Mouse (Mus musculus): ENCODE data around the gene Limd2. TPM values are rescaled to one million over a fixed set of nuclear protein-coding genes. Genes with fewer than 3 reads are reported as not detected.

The Limd2 gene
- polyA plus RNA-seq, 1 experiment from 2014 or later: 84.3 TPM

DNA sequence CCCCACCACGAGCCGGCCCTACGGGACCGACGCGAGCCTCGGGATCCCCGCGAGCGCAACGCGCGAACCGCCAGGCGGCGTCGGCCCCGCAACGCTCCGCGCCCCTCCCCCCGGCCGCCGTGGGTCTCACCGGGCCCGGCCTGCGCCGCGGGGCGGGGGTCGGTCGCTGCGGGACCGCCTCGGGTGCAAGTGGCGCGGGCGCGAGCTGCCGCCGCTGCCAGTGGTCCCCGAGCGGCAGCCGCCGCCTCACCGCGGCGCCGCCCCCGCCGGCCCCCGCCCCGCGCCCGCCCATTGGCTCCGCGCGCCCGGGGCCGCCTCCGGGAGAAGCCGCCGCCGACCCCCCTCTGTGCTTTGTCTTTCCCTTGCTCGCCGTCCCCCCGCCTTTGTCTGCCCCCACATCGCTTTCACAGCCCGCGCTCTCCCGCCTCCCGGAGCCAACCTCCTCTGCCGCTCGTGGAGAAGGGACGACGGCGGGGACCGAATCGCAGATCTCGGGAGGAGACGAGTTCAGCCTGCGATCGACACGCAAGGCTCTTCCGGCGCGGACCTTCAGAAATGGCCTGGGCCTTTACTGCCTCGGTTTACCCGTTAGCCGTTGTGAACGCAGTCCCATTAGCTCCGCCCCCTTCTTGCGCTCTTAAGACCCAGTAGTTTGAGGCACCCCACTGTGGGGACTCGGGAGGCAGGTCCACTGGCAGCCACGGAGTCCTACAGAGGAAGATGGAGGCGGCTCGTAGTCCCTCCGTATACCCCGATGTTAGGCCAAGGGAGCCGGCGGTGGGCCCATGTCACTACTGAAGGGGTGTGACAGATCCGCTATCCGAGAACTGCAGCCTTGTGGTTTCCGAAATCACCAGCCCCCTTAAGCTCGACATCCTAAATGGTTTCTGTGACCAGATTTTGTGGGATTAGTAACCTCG is 479 bp downstream of the Limd2 start:
- peak; percentile 76 for ATAC-seq
- H3K4me2 ChIP-seq (ENCODE audit: low read depth, low read length): peak overlapping the region; percentile 94
- peaks cover 25% of the 10 kb centered on the region for H3K4me1 ChIP-seq (ENCODE audit: control insufficient read depth, insufficient read depth, low read length)
- peak overlapping the region; percentile 85 for H3K9ac ChIP-seq (ENCODE audit: low read depth, low read length)
- peak overlapping the region; percentile 72 for H3K4me3 ChIP-seq (ENCODE audit: low read length)
- under 1% methylated on average over 70 of the region's 106 CpGs for WGBS
- H3K27ac ChIP-seq (ENCODE audit: low read length): peak overlapping the region; percentile 89
- H3K9me3 ChIP-seq (ENCODE audit: control insufficient read depth, low read length): no peaks in the 10 kb centered on the region
- no peaks in the 10 kb centered on the region for H3K27me3 ChIP-seq (replicated peaks; ENCODE audit: control insufficient read depth, insufficient read depth, low read length)
- H3K36me3 ChIP-seq (ENCODE audit: control insufficient read depth, insufficient read depth, low read length): 0 out of 2 replicates have a peak, but pooled peaks cover 3% of the 10 kb centered on the region

DNA sequence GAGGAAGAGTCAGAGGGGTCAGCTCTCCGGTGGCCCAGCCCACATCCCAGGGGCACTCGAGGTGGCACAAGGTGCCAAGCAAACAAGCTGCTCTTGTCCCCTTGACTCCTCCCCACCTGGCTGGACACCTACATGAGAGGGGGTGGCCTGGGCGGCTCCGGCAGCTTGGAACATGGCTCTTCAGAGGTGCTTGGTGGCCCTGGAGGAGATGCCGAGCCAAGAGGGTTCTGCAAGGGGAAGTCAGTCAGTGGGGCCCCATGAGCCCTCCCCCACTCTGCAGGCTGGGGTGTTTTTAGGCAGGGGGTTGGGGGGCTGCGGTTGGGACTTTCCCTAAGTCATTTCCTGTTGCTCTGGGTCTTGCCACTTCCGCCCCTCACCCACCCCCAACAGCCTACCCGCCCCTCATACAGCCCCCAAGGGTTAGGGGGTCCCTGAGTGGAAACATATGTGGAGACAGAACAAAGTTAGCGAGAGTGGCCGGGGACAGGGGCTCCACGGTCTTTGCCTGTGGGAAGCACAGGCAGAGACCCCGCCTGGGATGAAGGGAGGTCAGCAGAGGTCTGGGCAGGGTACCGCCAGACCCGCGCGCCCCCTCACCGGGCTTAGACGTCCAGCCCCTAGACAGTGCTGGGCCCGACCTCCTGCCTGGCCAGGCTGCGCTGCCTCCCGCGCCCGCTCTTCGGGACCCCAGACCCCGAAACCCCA is 1.3 kb downstream of the Limd2 start:
- Histone ChIP-seq H3K9ac (ENCODE audit: low read depth, low read length) (peak overlapping the region; percentile 85), H3K4me3 (ENCODE audit: low read length) (peak overlapping the region; percentile 72), H3K4me1 (ENCODE audit: control insufficient read depth, insufficient read depth, low read length) (peaks cover 25% of the 10 kb centered on the region), H3K4me2 (ENCODE audit: low read depth, low read length) (peak overlapping the region; percentile 94), H3K36me3 (ENCODE audit: control insufficient read depth, insufficient read depth, low read length) (0 out of 2 replicates have a peak, but pooled peaks cover 3% of the 10 kb centered on the region), H3K27me3 (replicated peaks; ENCODE audit: control insufficient read depth, insufficient read depth, low read length) (no peaks in the 10 kb centered on the region), H3K27ac (ENCODE audit: low read length) (peak overlapping the region; percentile 89; the same call in 1 of the 2 replicates), H3K9me3 (ENCODE audit: control insufficient read depth, low read length) (no peaks in the 10 kb centered on the region)
- WGBS: under 1% methylated on average over 20 of the region's 25 CpGs
- peak; percentile 54 for ATAC-seq

DNA sequence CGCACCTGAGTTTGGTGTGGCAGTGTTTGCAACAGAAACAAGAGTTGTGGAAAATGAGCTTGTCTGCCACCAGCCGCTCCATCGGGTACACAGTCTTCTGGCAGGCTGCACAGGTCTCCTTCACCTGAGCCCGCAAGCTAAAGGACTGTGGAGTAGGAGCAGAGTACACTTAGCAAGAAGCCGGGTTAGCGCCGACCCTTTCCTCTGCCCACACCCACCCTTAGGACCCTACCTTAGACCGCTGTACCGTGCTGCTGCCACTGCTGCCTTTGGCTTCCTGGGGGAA is 1.8 kb downstream of the Limd2 start:
- Histone ChIP-seq H3K27me3 (replicated peaks; ENCODE audit: control insufficient read depth, insufficient read depth, low read length) (no peaks in the 10 kb centered on the region), H3K36me3 (ENCODE audit: control insufficient read depth, insufficient read depth, low read length) (0 out of 2 replicates have a peak, but pooled peaks cover 3% of the 10 kb centered on the region), H3K9ac (ENCODE audit: low read depth, low read length) (peak overlapping the region; percentile 85), H3K9me3 (ENCODE audit: control insufficient read depth, low read length) (no peaks in the 10 kb centered on the region), H3K4me3 (ENCODE audit: low read length) (peak overlapping the region; percentile 72), H3K27ac (ENCODE audit: low read length) (peak overlapping the region; percentile 89; the same call in 1 of the 2 replicates), H3K4me1 (ENCODE audit: control insufficient read depth, insufficient read depth, low read length) (peaks cover 25% of the 10 kb centered on the region), H3K4me2 (ENCODE audit: low read depth, low read length) (peak overlapping the region; percentile 94)
- peak; percentile 14; the same call in 1 of the 2 replicates for ATAC-seq
- 40% methylated on average over 9 of the region's 9 CpGs for WGBS

DNA sequence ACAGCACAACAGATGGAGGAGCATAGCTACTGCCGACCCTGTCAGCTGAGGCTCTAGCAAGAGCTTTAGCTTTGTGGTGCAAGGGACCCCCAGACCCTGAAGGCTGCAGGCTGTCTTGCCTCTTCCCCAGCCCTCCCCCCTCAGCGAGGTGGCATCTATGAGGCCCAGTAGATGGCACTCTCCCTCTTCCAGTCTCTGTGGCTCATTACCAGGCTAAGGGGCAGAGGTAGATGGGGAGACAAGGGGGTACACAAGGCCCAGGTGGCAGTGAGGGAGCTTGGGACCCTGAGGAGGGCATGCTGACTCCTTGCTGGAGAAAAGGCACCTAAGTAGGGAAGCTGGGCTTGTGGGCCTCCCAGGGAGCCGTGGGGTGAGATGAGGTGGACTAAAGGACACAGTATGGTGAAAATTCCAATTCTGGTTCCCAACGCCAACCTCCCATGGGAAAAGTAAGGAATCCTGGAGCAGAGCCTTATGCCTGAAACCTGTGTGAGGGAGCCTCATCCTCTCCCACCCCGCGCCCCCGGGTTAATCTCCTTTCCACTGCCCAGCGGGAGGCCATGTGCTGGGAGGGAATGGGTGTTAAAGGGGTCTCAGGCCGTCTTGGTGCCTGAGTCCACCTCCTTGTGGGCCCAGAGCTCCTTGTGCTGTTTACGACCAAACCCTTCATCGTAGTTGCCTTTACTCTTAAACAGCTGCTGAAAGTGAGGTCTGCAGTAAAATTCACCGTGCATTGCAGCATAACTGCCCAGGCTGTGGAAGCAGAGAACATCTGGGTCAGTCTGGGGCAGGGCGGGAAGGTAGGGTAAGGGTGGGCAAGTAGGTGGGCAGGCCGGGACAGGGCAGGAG is 2.4 kb downstream of the Limd2 start:
- Histone ChIP-seq H3K4me2 (ENCODE audit: low read depth, low read length) (peak overlapping the region; percentile 94), H3K27me3 (replicated peaks; ENCODE audit: control insufficient read depth, insufficient read depth, low read length) (no peaks in the 10 kb centered on the region), H3K27ac (ENCODE audit: low read length) (0 out of 2 replicates have a peak overlapping the region, but pooled peaks have one; percentile 3), H3K4me1 (ENCODE audit: control insufficient read depth, insufficient read depth, low read length) (peaks cover 25% of the 10 kb centered on the region), H3K9me3 (ENCODE audit: control insufficient read depth, low read length) (no peaks in the 10 kb centered on the region), H3K4me3 (ENCODE audit: low read length) (peak overlapping the region; percentile 72), H3K36me3 (ENCODE audit: control insufficient read depth, insufficient read depth, low read length) (0 out of 2 replicates have a peak, but pooled peaks cover 6% of the 10 kb centered on the region), H3K9ac (ENCODE audit: low read depth, low read length) (peak overlapping the region; percentile 85)
- peak; percentile 3; the same call in 1 of the 2 replicates for ATAC-seq
- WGBS: 57% methylated on average over 14 of the region's 14 CpGs

DNA sequence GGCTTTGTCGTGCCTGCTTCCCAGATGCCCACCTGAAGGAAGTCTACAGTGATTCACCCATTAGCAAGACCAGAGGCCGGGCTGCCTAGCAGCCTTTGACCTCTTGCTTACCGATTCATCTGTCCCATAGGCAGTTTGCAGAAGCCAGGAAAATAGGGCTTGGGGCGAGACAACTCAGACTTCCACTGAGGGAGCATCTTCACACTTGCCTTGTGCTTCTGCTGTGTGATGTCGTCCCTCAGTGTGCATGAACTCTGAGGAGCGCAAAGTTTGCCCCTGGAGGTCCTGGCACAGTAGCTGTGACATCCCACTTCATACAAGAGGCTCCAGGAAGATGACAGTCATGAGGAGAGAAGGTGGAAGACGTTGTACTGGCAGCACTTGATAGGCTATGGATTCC is 3.5 kb downstream of the Limd2 start:
- ATAC-seq: no peak
- Histone ChIP-seq H3K4me1 (ENCODE audit: control insufficient read depth, insufficient read depth, low read length) (peaks cover 25% of the 10 kb centered on the region), H3K9me3 (ENCODE audit: control insufficient read depth, low read length) (no peaks in the 10 kb centered on the region)

DNA sequence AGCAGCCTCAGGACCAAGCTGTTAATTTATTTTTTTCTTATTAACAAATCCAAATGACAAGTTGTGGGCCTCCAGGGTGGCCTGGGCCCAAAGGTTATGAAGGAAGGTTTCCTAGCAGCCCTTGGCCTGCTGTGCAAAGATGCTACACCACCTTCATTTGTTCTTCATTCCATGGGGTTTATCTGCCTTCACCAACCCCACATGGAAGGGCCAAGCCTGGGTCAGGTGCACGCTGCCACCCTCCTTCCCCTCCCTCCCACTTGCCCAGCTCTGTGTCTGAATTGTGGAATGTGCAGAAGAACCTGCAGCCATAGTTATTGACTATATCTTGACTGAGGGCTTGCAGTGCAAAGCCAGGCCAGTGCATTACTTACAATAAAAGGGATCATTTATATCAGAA is 4.4 kb downstream of the Limd2 start:
- 0 out of 2 replicates have a peak, but pooled peaks cover 10% of the 10 kb centered on the region for H3K36me3 ChIP-seq (ENCODE audit: control insufficient read depth, insufficient read depth, low read length)
- WGBS: 94% methylated on average over 1 of the region's 1 CpGs

More for the DNA sequence above, 3.5 kb downstream of the Limd2 start:
- 0 out of 2 replicates have a peak, but pooled peaks cover 9% of the 10 kb centered on the region for H3K36me3 ChIP-seq (ENCODE audit: control insufficient read depth, insufficient read depth, low read length)
- H3K27me3 ChIP-seq (replicated peaks; ENCODE audit: control insufficient read depth, insufficient read depth, low read length): no peaks in the 10 kb centered on the region
- no peak overlapping the region for H3K9ac ChIP-seq (ENCODE audit: low read depth, low read length)
- no peak overlapping the region for H3K27ac ChIP-seq (ENCODE audit: low read length)
- WGBS: 76% methylated on average over 7 of the region's 7 CpGs
- H3K4me2 ChIP-seq (ENCODE audit: low read depth, low read length): no peak overlapping the region
- no peak overlapping the region for H3K4me3 ChIP-seq (ENCODE audit: low read length)

DNA sequence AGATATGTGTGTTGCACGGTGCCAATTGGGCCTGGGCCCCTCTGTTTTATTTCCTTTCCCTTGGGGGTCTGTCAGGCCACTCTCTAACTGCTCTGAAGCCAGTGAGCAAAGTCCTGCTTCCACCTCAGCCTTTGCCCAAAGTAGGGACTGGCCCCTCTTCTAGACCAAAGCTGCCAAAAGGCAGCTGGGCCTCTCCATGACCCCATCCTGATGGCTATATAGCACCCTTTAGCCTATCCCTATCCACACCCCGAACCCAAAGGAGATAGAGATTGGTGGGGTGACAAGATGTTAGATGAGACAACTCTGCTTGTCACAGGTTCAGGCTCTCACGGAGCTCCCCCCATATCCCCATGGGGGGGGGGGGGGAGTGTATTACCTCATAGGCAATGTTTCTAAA is 4.9 kb downstream of the Limd2 start:
- no peaks in the 10 kb centered on the region for H3K9me3 ChIP-seq (ENCODE audit: control insufficient read depth, low read length)
- no peak overlapping the region for H3K4me3 ChIP-seq (ENCODE audit: low read length)
- peaks cover 18% of the 10 kb centered on the region for H3K4me1 ChIP-seq (ENCODE audit: control insufficient read depth, insufficient read depth, low read length)
- no peak for ATAC-seq
- WGBS: 67% methylated on average over 3 of the region's 3 CpGs
- no peak overlapping the region for H3K4me2 ChIP-seq (ENCODE audit: low read depth, low read length)
- no peak overlapping the region for H3K9ac ChIP-seq (ENCODE audit: low read depth, low read length)
- H3K36me3 ChIP-seq (ENCODE audit: control insufficient read depth, insufficient read depth, low read length): 0 out of 2 replicates have a peak, but pooled peaks cover 10% of the 10 kb centered on the region
- no peak overlapping the region for H3K27ac ChIP-seq (ENCODE audit: low read length)
- H3K27me3 ChIP-seq (replicated peaks; ENCODE audit: control insufficient read depth, insufficient read depth, low read length): no peaks in the 10 kb centered on the region

More for the DNA sequence above, 4.4 kb downstream of the Limd2 start:
- Histone ChIP-seq H3K9ac (ENCODE audit: low read depth, low read length) (no peak overlapping the region), H3K4me1 (ENCODE audit: control insufficient read depth, insufficient read depth, low read length) (peaks cover 23% of the 10 kb centered on the region), H3K27ac (ENCODE audit: low read length) (no peak overlapping the region), H3K4me3 (ENCODE audit: low read length) (no peak overlapping the region), H3K9me3 (ENCODE audit: control insufficient read depth, low read length) (no peaks in the 10 kb centered on the region), H3K4me2 (ENCODE audit: low read depth, low read length) (no peak overlapping the region), H3K27me3 (replicated peaks; ENCODE audit: control insufficient read depth, insufficient read depth, low read length) (no peaks in the 10 kb centered on the region)
- no peak for ATAC-seq

DNA sequence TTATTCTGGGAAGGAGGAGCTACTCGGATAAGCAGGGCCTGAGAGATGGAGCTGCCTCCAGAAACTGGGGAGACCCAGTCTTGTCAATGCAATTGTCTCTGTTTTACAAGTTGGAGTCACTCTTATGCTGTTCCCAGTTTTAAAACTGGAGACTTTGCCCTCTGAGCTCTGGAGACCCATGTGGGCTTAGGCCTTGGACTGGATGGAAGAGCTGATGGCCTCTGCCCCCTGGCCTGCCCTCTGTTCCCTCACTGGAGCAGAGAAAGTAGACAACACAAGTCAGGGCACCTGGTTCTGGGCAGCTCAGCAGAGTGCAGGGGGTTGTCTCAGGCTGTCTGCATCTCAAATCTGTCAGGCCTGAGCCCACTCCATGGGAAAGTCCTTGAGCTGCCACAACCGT is 5.9 kb downstream of the Limd2 start:
- H3K4me3 ChIP-seq (ENCODE audit: low read length): no peak overlapping the region
- no peak overlapping the region for H3K4me2 ChIP-seq (ENCODE audit: low read depth, low read length)
- H3K9ac ChIP-seq (ENCODE audit: low read depth, low read length): no peak overlapping the region
- no peak for ATAC-seq
- peaks cover 16% of the 10 kb centered on the region; the same call in 1 of the 2 replicates for H3K4me1 ChIP-seq (ENCODE audit: control insufficient read depth, insufficient read depth, low read length)
- H3K27ac ChIP-seq (ENCODE audit: low read length): no peak overlapping the region
- WGBS: 58% methylated on average over 2 of the region's 2 CpGs
- 0 out of 2 replicates have a peak, but pooled peaks cover 10% of the 10 kb centered on the region for H3K36me3 ChIP-seq (ENCODE audit: control insufficient read depth, insufficient read depth, low read length)
- no peaks in the 10 kb centered on the region for H3K9me3 ChIP-seq (ENCODE audit: control insufficient read depth, low read length)
- no peaks in the 10 kb centered on the region for H3K27me3 ChIP-seq (replicated peaks; ENCODE audit: control insufficient read depth, insufficient read depth, low read length)

All from intestine, embryonic 16.5 days (tissue).